Mouse (Mus musculus): ENCODE data around the gene Zfp867.

- TF ChIP-seq POLR2A (IDR thresholded peaks at IDR 0.05; ENCODE audit: low read depth, low read length): no peak
- no peak for TF ChIP-seq CTCF (conservative IDR thresholded peaks at IDR 0.05; ENCODE audit: insufficient read depth, insufficient read length, low read depth, low read length)
Measured at GRCm38 (mm10) chr11:59428057-59428660, 44.1 kb downstream of the Zfp867 start.
